Mouse (Mus musculus) CH12.LX (cell line): ENCODE measurements at regions not wholly inside any gene's neighbourhood (a gene's known extent, or its start where the extent isn't known, plus 50 kb on each side); places are given as distances from the start of the nearest gene placed in this dataset.

Source experiments
- BHLHE40 ChIP-seq: IDR thresholded peaks from 2 replicates; pipeline ENCODE4 v1.6.1; 2011; ENCODE audit warnings: mild to moderate bottlenecking, low read depth, low read length, improper control_type of control experiment
- CTCF ChIP-seq, 2 experiments: IDR thresholded peaks in 1 of 2; conservative IDR thresholded peaks in 1 of 2; 2 replicates each; pipeline ENCODE4 v1.5.1; 2011 to 2012; ENCODE audit warnings: low read depth in 2 of 2, low read length in 2 of 2, improper control_type of control experiment in 1 of 2, inconsistent platforms in 1 of 2, mild to moderate bottlenecking in 1 of 2, moderate library complexity in 1 of 2
- POLR2AphosphoS2 ChIP-seq: IDR thresholded peaks from 2 replicates; pipeline ENCODE4 v1.6.1; 2011; ENCODE audit warnings: low read depth, low read length, improper control_type of control experiment
- RAD21 ChIP-seq: IDR thresholded peaks from 2 replicates; pipeline ENCODE4 v1.6.1; 2011; ENCODE audit warnings: low read depth, mild to moderate bottlenecking, low read length, improper control_type of control experiment, moderate library complexity
- ZC3H11A ChIP-seq: IDR thresholded peaks from 2 replicates; pipeline ENCODE4 v1.6.1; 2012; ENCODE audit warnings: low read depth, mild to moderate bottlenecking, inconsistent platforms, low read length, improper control_type of control experiment
- ZNF384 ChIP-seq: IDR thresholded peaks from 2 replicates; pipeline ENCODE4 v1.6.1; 2012; ENCODE audit warnings: low read depth, low read length, improper control_type of control experiment, inconsistent platforms

GRCm38 (mm10) chr13:107308404-107308803 lies 286.5 kb upstream of the Kif2a start:
- TF ChIP-seq CTCF (conservative IDR thresholded peaks at IDR 0.05 in 1 of 2, IDR thresholded peaks at IDR 0.05 in 1 of 2; ENCODE audit: low read depth in 2 of 2, low read length in 2 of 2) (no peak), BHLHE40 (no peak), POLR2AphosphoS2 (no peak), ZC3H11A (no peak), RAD21 (no peak), ZNF384 (no peak)
